Mouse (Mus musculus) heart, embryonic 10.5 days (tissue): ENCODE measurements around the gene Eri2. TPM values are rescaled to one million over a fixed set of nuclear protein-coding genes. Genes with fewer than 3 reads are reported as not detected.

ENCODE experiments used
- DNase-seq: peaks from one replicate; pipeline ENCODE4 v3.0.0-alpha.2; 2017; ENCODE audit warnings: low spot score
- H3K27ac ChIP-seq: fragments of 300-500 bp; sonication (generic); 2 replicates; pipeline ENCODE4 v1.5.1; 2016; ENCODE audit warnings: mild to moderate bottlenecking
- H3K27me3 ChIP-seq: fragments of 300-500 bp; sonication (generic); 2 replicates; pipeline ENCODE4 v1.6.1; 2016; ENCODE audit warnings: mild to moderate bottlenecking; ENCODE audit not compliant: poor library complexity, insufficient read depth, severe bottlenecking
- H3K36me3 ChIP-seq: fragments of 300-500 bp; sonication (generic); 2 replicates; pipeline ENCODE4 v1.6.1; 2016; ENCODE audit warnings: mild to moderate bottlenecking, moderate library complexity
- H3K4me1 ChIP-seq: fragments of 300-500 bp; sonication (generic); 2 replicates; pipeline ENCODE4 v1.6.1; 2016; ENCODE audit warnings: mild to moderate bottlenecking
- H3K4me3 ChIP-seq: fragments of 300-500 bp; sonication (generic); 2 replicates; pipeline ENCODE4 v1.5.1; 2016; ENCODE audit warnings: mild to moderate bottlenecking, moderate library complexity
- H3K9me3 ChIP-seq: fragments of 300-500 bp; sonication (generic); 2 replicates; pipeline ENCODE4 v1.6.1; 2016; ENCODE audit warnings: mild to moderate bottlenecking, moderate library complexity
- WGBS: fragments of 180-500 bp; shearing (Covaris S2); methylation state at CpG from one replicate; pipeline ENCODE4 v1.1.7; 2016; 5-methylcytosine and 5-hydroxymethylcytosine counted together
- polyA plus RNA-seq: library from polyadenylated mRNA; unstranded; fragments of >200 nt; fragmentation: Nextera tagmentation; extraction: Ambion mirVana; gene quantifications from 2 replicates; pipeline ENCODE4 v1.2.1, GENCODE M21; 2016

The Eri2 gene
- polyA plus RNA-seq, 1 experiment from 2014 or later = 17.2 TPM

DNA sequence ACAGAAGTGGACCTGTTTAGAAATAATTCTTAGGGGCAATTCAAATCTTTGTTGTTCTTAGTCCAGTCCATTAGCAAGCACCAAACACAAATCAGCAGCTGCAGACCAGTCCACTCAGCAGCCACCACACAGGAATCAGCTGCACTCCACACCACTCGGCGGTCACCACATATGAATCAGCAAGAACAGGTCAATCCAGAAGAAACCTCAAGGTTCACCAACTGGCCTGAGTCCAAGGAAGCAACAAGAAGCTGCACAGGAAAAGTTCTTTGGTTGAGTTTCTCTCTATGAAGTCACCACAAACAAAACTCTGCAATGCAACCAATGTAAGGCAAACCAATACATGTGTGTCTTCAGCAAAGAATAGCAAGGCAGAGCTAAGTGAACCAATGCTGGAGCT, 66.2 kb downstream of the Eri2 start:
- DNase-seq = no peak
- no peak overlapping the region for H3K27ac ChIP-seq

GRCm38 (mm10) chr7:119720947-119721310, 72.9 kb downstream of the Eri2 start:
- peak overlapping the region; percentile 91 for H3K4me3 ChIP-seq
- no peaks in the 10 kb centered on the region for H3K9me3 ChIP-seq
- DNase-seq = no peak
- peaks cover 4% of the 10 kb centered on the region; the same call in 1 of the 2 replicates for H3K4me1 ChIP-seq
- peaks cover 33% of the 10 kb centered on the region for H3K36me3 ChIP-seq
- 18% methylated on average over 8 of the region's 8 CpGs for WGBS
- H3K27ac ChIP-seq = peak overlapping the region; percentile 96
- no peaks in the 10 kb centered on the region for H3K27me3 ChIP-seq

More for the DNA sequence above, 66.2 kb downstream of the Eri2 start:
- H3K27me3 ChIP-seq = no peaks in the 10 kb centered on the region
- H3K36me3 ChIP-seq = no peaks in the 10 kb centered on the region
- H3K4me3 ChIP-seq = no peak overlapping the region
- 91% methylated on average over 2 of the region's 2 CpGs for WGBS
- H3K4me1 ChIP-seq = no peaks in the 10 kb centered on the region
- H3K9me3 ChIP-seq = no peaks in the 10 kb centered on the region; the same call in 1 of the 2 replicates

- WGBS = under 1% methylated on average over 60 of the region's 60 CpGs
- peak; percentile 95 for DNase-seq
- peaks cover 4% of the 10 kb centered on the region; the same call in 1 of the 2 replicates for H3K4me1 ChIP-seq
- no peaks in the 10 kb centered on the region for H3K27me3 ChIP-seq
- H3K9me3 ChIP-seq = no peaks in the 10 kb centered on the region
- H3K4me3 ChIP-seq = peak within 1 kb of the TSS; percentile 91
- H3K27ac ChIP-seq = peak within 1 kb of the TSS; percentile 96
- H3K36me3 ChIP-seq = peaks cover 38% of the 10 kb centered on the region
Observed at GRCm38 (mm10) chr7:119720253-119720946, 73.5 kb downstream of the Eri2 start, which contains the start of gene Thumpd1. TSS of gene Thumpd1 (minus strand) at chr7:119720798.

Other genes starting within 250 kb of the Eri2 start
- gene Acsm2, start 239.7 kb downstream of the Eri2 start, polyA plus RNA-seq = not detected in 2 replicates
- not detected in 2 replicates for gene Acsm1, start 187.0 kb downstream of the Eri2 start, polyA plus RNA-seq
- not detected in 2 replicates for gene Acsm4, start 104.0 kb downstream of the Eri2 start, polyA plus RNA-seq
- gene Thumpd1, start 73.3 kb downstream of the Eri2 start, polyA plus RNA-seq = 69.8 and 80.6 TPM in 2 replicates
- 0.12 and 0.33 TPM in 2 replicates for gene Acsm3, start 33.1 kb downstream of the Eri2 start, polyA plus RNA-seq
- gene Rexo5, start 52 bp downstream of the Eri2 start, polyA plus RNA-seq = 21.2 and 23.5 TPM in 2 replicates
- gene Lyrm1, start 101.8 kb upstream of the Eri2 start, polyA plus RNA-seq = 7.7 and 10.8 TPM in 2 replicates
- gene Dcun1d3, start 102.2 kb upstream of the Eri2 start, polyA plus RNA-seq = 7.4 and 10.1 TPM in 2 replicates